Mouse (Mus musculus): ENCODE measurements around the gene Snrpa1. TPM values are rescaled to one million over a fixed set of nuclear protein-coding genes. Genes with fewer than 3 reads are reported as not detected.

The Snrpa1 gene
- total RNA-seq, 4 experiments from 2014 or later = 31.0 to 43.2 (median 33.4) TPM

- no peak for DNase-seq (ENCODE audit: low spot score in 2 of 2)
Observed at GRCm38 (mm10) chr7:66113561-66113960, 54.8 kb downstream of the Snrpa1 start.

DNA sequence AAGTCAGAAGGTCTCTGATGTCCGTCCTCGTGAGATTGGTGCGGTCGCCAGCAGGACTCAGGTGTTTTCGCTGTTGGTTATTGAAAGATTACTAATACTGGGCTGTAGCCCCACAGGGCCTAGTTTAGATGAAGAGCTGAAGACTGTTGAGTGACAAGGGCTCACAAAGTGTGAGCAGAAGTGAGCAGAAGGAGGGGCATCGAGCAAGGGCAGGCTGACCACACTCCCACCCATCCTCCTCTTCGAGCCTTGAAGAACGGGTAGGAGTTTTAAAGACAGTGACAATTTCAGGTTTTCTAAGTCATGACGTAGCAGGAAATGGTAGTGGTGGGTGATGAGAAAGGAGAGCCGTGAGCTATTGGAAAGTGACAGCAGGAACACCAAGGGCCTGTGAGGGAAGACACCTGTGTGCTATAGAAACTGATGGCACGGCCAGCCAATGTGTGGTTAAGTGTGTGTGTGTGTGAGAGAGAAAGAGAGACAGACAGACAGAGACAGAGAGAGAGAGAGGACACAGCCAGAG, 57.1 kb downstream of the Snrpa1 start:
- no peak for DNase-seq (ENCODE audit: low spot score in 2 of 2)

GRCm38 (mm10) chr7:66116906-66117482, 58.2 kb downstream of the Snrpa1 start:
- DNase-seq (ENCODE audit: low spot score in 2 of 2) = no peak

DNA sequence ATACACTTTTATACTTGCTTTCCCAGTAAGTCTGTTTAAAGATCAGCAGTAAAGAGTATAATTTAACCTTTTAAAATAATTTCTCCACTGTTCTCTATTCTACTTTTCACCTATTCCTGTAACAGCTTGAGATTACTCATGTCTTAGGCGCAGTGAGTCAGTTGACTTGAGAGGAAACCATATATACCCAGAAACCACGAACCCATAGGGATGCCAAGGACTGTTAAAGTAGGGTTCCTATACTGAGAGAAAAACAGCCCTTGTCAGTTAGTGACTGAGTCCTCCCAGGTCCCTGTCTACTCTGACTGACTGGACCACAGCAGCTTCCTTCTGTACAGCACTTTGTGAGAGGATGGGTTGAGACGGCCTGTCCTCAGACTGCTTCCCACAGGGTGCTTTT, 59.2 kb downstream of the Snrpa1 start:
- no peak for DNase-seq (ENCODE audit: low spot score in 2 of 2)

GRCm38 (mm10) chr7:66118796-66119195, 60.0 kb downstream of the Snrpa1 start:
- no peak for DNase-seq (ENCODE audit: low spot score in 2 of 2)

- no peak for DNase-seq (ENCODE audit: low spot score in 2 of 2)
Observed at GRCm38 (mm10) chr7:66120139-66120538, 61.3 kb downstream of the Snrpa1 start.

GRCm38 (mm10) chr7:66120702-66121396, 62.0 kb downstream of the Snrpa1 start:
- DNase-seq (ENCODE audit: low spot score in 2 of 2) = no peak

Other genes starting within 250 kb of the Snrpa1 start
- 10 to 100 TPM; 12.8 to 23.4 (median 18.9) TPM for gene Pcsk6, start 197.3 kb upstream of the Snrpa1 start, total RNA-seq (2022)
- not detected for gene Gm45213, start 15.4 kb upstream of the Snrpa1 start, total RNA-seq (2022)
- 10 to 100 TPM; 52.9 to 61.0 (median 54.6) TPM for gene Selenos, start 20.6 kb downstream of the Snrpa1 start, total RNA-seq (2022)
- gene Chsy1, start 50.5 kb downstream of the Snrpa1 start, total RNA-seq (2022) = 10 to 100 TPM; 15.4 to 17.4 (median 17.3) TPM

Measured in layer of hippocampus, adult 8-10 months (tissue).